Mouse (Mus musculus) ES-E14 (cell line): Measurements from ENCODE around the gene Psmb10. TPM values are rescaled to one million over a fixed set of nuclear protein-coding genes. Genes with fewer than 3 reads are reported as not detected.

Experiments
- DNase-seq: peaks from one replicate; pipeline ENCODE4 v3.0.0-alpha.2; 2013; ENCODE audit warnings: low read depth, low spot score
- H3K27ac ChIP-seq: 2 replicates; pipeline ENCODE4 v1.5.1; 2012; ENCODE audit warnings: low read depth, mild to moderate bottlenecking, low read length, moderate library complexity, mixed read lengths; ENCODE audit not compliant: poor library complexity, insufficient read depth, severe bottlenecking
- H3K36me3 ChIP-seq: 2 replicates; pipeline ENCODE4 v1.6.1; 2012; ENCODE audit warnings: mild to moderate bottlenecking, low read length, moderate library complexity, mixed read lengths; ENCODE audit not compliant: control insufficient read depth, poor library complexity, insufficient read depth, severe bottlenecking
- H3K4me1 ChIP-seq, 2 experiments: fragments of 150-350 bp in 1 of 2; sonication (generic) in 1 of 2; 2 replicates each; pipeline ENCODE4 v1.6.1; 2012; ENCODE audit warnings: low read length in 2 of 2, mild to moderate bottlenecking in 1 of 2, mixed read lengths in 1 of 2; ENCODE audit not compliant: control insufficient read depth in 2 of 2, insufficient read depth in 2 of 2, poor library complexity in 1 of 2
- H3K4me3 ChIP-seq, 2 experiments: fragments of 150-350 bp in 1 of 2; sonication (generic) in 1 of 2; 2 replicates each; pipeline ENCODE4 v1.5.1; 2012; ENCODE audit warnings: low read length in 2 of 2, low read depth in 1 of 2, mild to moderate bottlenecking in 1 of 2, mixed read lengths in 1 of 2; ENCODE audit not compliant: insufficient read depth in 1 of 2, poor library complexity in 1 of 2, severe bottlenecking in 1 of 2
- H3K9ac ChIP-seq: 2 replicates; pipeline ENCODE4 v1.6.1; 2012; ENCODE audit warnings: low read depth, mild to moderate bottlenecking, low read length, mixed read lengths; ENCODE audit not compliant: poor library complexity, insufficient read depth, severe bottlenecking
- H3K9me3 ChIP-seq: fragments of 150-350 bp; sonication (generic); 2 replicates; pipeline ENCODE4 v1.6.1; 2012; ENCODE audit warnings: low read depth, mild to moderate bottlenecking, low read length; ENCODE audit not compliant: control insufficient read depth, insufficient read depth
- CHD2 ChIP-seq: IDR thresholded peaks from 2 replicates; pipeline ENCODE4 v1.6.1; 2014; ENCODE audit warnings: mild to moderate bottlenecking, low read depth, low read length, inconsistent platforms
- HCFC1 ChIP-seq: IDR thresholded peaks from 2 replicates; pipeline ENCODE4 v1.6.1; 2012; ENCODE audit warnings: low read length, inconsistent platforms, borderline replicate concordance; ENCODE audit not compliant: insufficient read depth
- MAFK ChIP-seq: IDR thresholded peaks from 2 replicates; pipeline ENCODE4 v1.6.1; 2014; ENCODE audit warnings: mild to moderate bottlenecking, low read depth, low read length, inconsistent platforms; ENCODE audit not compliant: insufficient read depth
- ZC3H11A ChIP-seq: IDR thresholded peaks from 2 replicates; pipeline ENCODE4 v1.6.1; 2012; ENCODE audit warnings: low read depth, mild to moderate bottlenecking, inconsistent platforms, low read length, borderline replicate concordance
- ZNF384 ChIP-seq: IDR thresholded peaks from 2 replicates; pipeline ENCODE4 v1.6.1; 2012; ENCODE audit warnings: low read depth, low read length, inconsistent platforms
- in situ Hi-C, 2 experiments: fragments of 600-800 bp; cut with MboI; formaldehyde crosslinking; loops; one replicate each; pipeline ENCODE4 v1.15.1; 2025; ENCODE audit warnings: low sequenced_read_pairs in 2 of 2, inconsistent platforms in 1 of 2; ENCODE audit not compliant: unreplicated experiment in 2 of 2
- total RNA-seq: library from RNA; depleted of rRNA; stranded (reverse); fragments of 300-350 nt; gene quantifications from 2 replicates; pipeline ENCODE4 v1.2.3, GENCODE M21; 2012

Gene Psmb10
- total RNA-seq, 1 experiment = 70.9 TPM

- no peak for DNase-seq
- Histone ChIP-seq H3K9me3 (no peaks in the 10 kb centered on the region), H3K27ac (no peak overlapping the region), H3K4me1 (peaks cover 0 to 6% of the 10 kb centered on the region in 2 experiments; a peak in 3 of 4 replicates), H3K36me3 (no peaks in the 10 kb centered on the region; the same call in 1 of the 2 replicates), H3K4me3 (no peak overlapping the region), H3K9ac (no peak overlapping the region)
- TF ChIP-seq CHD2 (no peak), ZNF384 (no peak), MAFK (no peak), HCFC1 (no peak), ZC3H11A (no peak)
- in situ Hi-C loops = no loop called here
Measured at GRCm38 (mm10) chr8:105932525-105932924, 5.7 kb downstream of the Psmb10 start.

GRCm38 (mm10) chr8:105931271-105931670 lies 7.0 kb downstream of the Psmb10 start:
- no peak for DNase-seq
- Histone ChIP-seq H3K27ac (no peak overlapping the region), H3K9me3 (no peaks in the 10 kb centered on the region), H3K4me1 (peaks cover 0 to 9% of the 10 kb centered on the region in 2 experiments; a peak in 3 of 4 replicates), H3K36me3 (peaks cover 2% of the 10 kb centered on the region; the same call in 1 of the 2 replicates), H3K4me3 (no peak overlapping the region), H3K9ac (no peak overlapping the region)
- TF ChIP-seq MAFK (no peak), CHD2 (no peak), ZC3H11A (no peak), HCFC1 (no peak), ZNF384 (no peak)
- in situ Hi-C loops = no loop called here

- TF ChIP-seq CHD2 = no peak
- TF ChIP-seq ZC3H11A = 0 out of 2 replicates have a peak, but pooled peaks have one; percentile 44
- in situ Hi-C loops = no loop called here
- no peak overlapping the region for H3K9ac ChIP-seq
Measured at GRCm38 (mm10) chr8:105930602-105931001, 7.6 kb downstream of the Psmb10 start.

GRCm38 (mm10) chr8:105925123-105925522 lies 13.1 kb downstream of the Psmb10 start:
- peaks cover 4% of the 10 kb centered on the region; the same call in 1 of the 2 replicates for H3K36me3 ChIP-seq
- no peak overlapping the region for H3K4me3 ChIP-seq
- in situ Hi-C loops = no loop called here
- H3K9ac ChIP-seq = no peak overlapping the region
- no peak overlapping the region for H3K27ac ChIP-seq
- H3K4me1 ChIP-seq = peaks cover 2 to 7% of the 10 kb centered on the region in 2 experiments; a peak in 2 of 4 replicates
- no peak for DNase-seq
- no peaks in the 10 kb centered on the region for H3K9me3 ChIP-seq
- TF ChIP-seq MAFK (no peak), ZNF384 (no peak), CHD2 (no peak)

More at GRCm38 (mm10) chr8:105930602-105931001, 7.6 kb downstream of the Psmb10 start:
- Histone ChIP-seq H3K4me1 (peaks cover 0 to 3% of the 10 kb centered on the region in 2 experiments; a peak in 2 of 4 replicates), H3K27ac (no peak overlapping the region), H3K4me3 (no peak overlapping the region), H3K9me3 (no peaks in the 10 kb centered on the region), H3K36me3 (peaks cover 2% of the 10 kb centered on the region; the same call in 1 of the 2 replicates)
- peak; percentile 76 for DNase-seq

GRCm38 (mm10) chr8:105919390-105919789 lies 18.9 kb downstream of the Psmb10 start:
- Histone ChIP-seq H3K4me3 (no peak overlapping the region), H3K27ac (no peak overlapping the region), H3K36me3 (peaks cover 4% of the 10 kb centered on the region; the same call in 1 of the 2 replicates), H3K4me1 (no peaks in the 10 kb centered on the region), H3K9ac (no peak overlapping the region), H3K9me3 (no peaks in the 10 kb centered on the region)
- in situ Hi-C loops = no loop called here
- DNase-seq = no peak
- TF ChIP-seq CHD2 = no peak
- TF ChIP-seq ZNF384 = no peak
- TF ChIP-seq HCFC1 = no peak
- no peak for TF ChIP-seq MAFK
- TF ChIP-seq ZC3H11A = no peak
